Mouse (Mus musculus) heart, embryonic 13.5 days (tissue): ENCODE measurements around the gene Abcc4. TPM values are rescaled to one million over a fixed set of nuclear protein-coding genes. Genes with fewer than 3 reads are reported as not detected.
A peak's percentile ranks its signal among the peaks of the same experiment; 100 is the strongest.
"Not testable (repeated sequence)": the region's sequence is repeated elsewhere in the genome, so short reads cannot be mapped to it uniquely, and the experiment has no call there.

Experiments
- ATAC-seq: fragments of 200-750 bp; cut with Nextera tagmentation; 2 replicates; pipeline ENCODE4 v1.8.0; 2017; ENCODE audit warnings: moderate TSS enrichment; ENCODE audit not compliant: insufficient number of reproducible peaks, low FRiP score, low TSS enrichment; ENCODE audit errors: extremely low read depth
- H3K27ac ChIP-seq: fragments of 300-500 bp; sonication (generic); replicated peaks from 2 replicates; pipeline ENCODE4 v1.5.1; 2015; ENCODE audit warnings: moderate library complexity, mild to moderate bottlenecking, inconsistent platforms
- H3K27me3 ChIP-seq: fragments of 300-500 bp; sonication (generic); replicated peaks from 2 replicates; pipeline ENCODE4 v1.6.1; 2015; ENCODE audit warnings: mild to moderate bottlenecking, inconsistent platforms
- H3K36me3 ChIP-seq: fragments of 300-500 bp; sonication (generic); 2 replicates; pipeline ENCODE4 v1.6.1; 2015; ENCODE audit warnings: mild to moderate bottlenecking, inconsistent platforms
- H3K4me1 ChIP-seq: fragments of 300-500 bp; sonication (generic); 2 replicates; pipeline ENCODE4 v1.6.1; 2015; ENCODE audit warnings: inconsistent platforms
- H3K4me2 ChIP-seq: fragments of 300-500 bp; sonication (generic); 2 replicates; pipeline ENCODE4 v1.6.1; 2015; ENCODE audit warnings: inconsistent platforms, mild to moderate bottlenecking, moderate library complexity
- H3K4me3 ChIP-seq: fragments of 300-500 bp; sonication (generic); 2 replicates; pipeline ENCODE4 v1.5.1; 2015; ENCODE audit warnings: moderate library complexity, mild to moderate bottlenecking, inconsistent platforms
- H3K9ac ChIP-seq: fragments of 300-500 bp; sonication (generic); 2 replicates; pipeline ENCODE4 v1.6.1; 2015; ENCODE audit warnings: inconsistent platforms, mild to moderate bottlenecking, moderate library complexity
- H3K9me3 ChIP-seq: fragments of 300-500 bp; sonication (generic); 2 replicates; pipeline ENCODE4 v1.6.1; 2016; ENCODE audit warnings: inconsistent platforms
- WGBS: fragments of 180-500 bp; shearing (Covaris S2); methylation state at CpG from one replicate; pipeline ENCODE4 v1.1.7; 2015; ENCODE audit warnings: mixed read lengths; 5-methylcytosine and 5-hydroxymethylcytosine counted together
- polyA plus RNA-seq: library from polyadenylated mRNA; unstranded; fragments of >200 nt; fragmentation: Nextera tagmentation; extraction: Ambion mirVana; gene quantifications from 2 replicates; pipeline ENCODE4 v1.2.1, GENCODE M21; 2015

Abcc4 gene
- polyA plus RNA-seq, 1 experiment from 2014 or later: 1.8 TPM

DNA sequence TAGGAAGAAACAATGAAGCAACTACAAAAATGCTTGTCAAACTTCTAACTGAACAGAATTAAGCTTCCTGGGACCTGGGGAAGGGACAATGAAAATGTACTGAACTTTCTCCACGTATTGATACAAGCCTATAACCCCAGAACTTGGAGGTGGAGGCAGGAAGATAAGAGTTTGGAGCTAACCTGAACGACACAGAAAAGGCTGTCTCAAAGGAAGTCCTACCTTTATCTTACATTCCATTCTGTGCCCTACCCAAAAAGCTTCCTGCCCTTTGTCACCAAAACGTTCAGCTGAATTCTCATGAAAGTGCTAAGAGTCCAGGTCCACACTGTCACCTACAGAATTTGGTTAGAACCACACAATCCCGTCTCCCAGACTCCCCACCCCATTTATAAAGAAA lies 48.8 kb downstream of the Abcc4 start:
- Histone ChIP-seq H3K9ac (no peak overlapping the region), H3K36me3 (no peaks in the 10 kb centered on the region), H3K9me3 (no peaks in the 10 kb centered on the region), H3K4me1 (peaks cover 15% of the 10 kb centered on the region; the same call in 1 of the 2 replicates), H3K27ac (no peak overlapping the region), H3K27me3 (no peaks in the 10 kb centered on the region; the same call in 1 of the 2 replicates), H3K4me3 (no peak overlapping the region), H3K4me2 (no peak overlapping the region)
- WGBS: 47% methylated on average over 4 of the region's 4 CpGs
- ATAC-seq: no peak

GRCm38 (mm10) chr14:118656036-118656435 lies 50.0 kb downstream of the Abcc4 start:
- peaks cover 15% of the 10 kb centered on the region; the same call in 1 of the 2 replicates for H3K4me1 ChIP-seq
- no peak overlapping the region for H3K27ac ChIP-seq
- H3K9ac ChIP-seq: no peak overlapping the region
- no peaks in the 10 kb centered on the region for H3K36me3 ChIP-seq
- H3K4me2 ChIP-seq: no peak overlapping the region
- no peak overlapping the region for H3K4me3 ChIP-seq
- no peaks in the 10 kb centered on the region for H3K27me3 ChIP-seq
- no peak for ATAC-seq
- H3K9me3 ChIP-seq: no peaks in the 10 kb centered on the region
- WGBS: 71% methylated on average over 7 of the region's 7 CpGs

GRCm38 (mm10) chr14:118654903-118655302 lies 51.1 kb downstream of the Abcc4 start:
- Histone ChIP-seq H3K9me3 (no peaks in the 10 kb centered on the region), H3K27ac (no peak overlapping the region), H3K27me3 (no peaks in the 10 kb centered on the region), H3K36me3 (no peaks in the 10 kb centered on the region), H3K9ac (no peak overlapping the region), H3K4me3 (no peak overlapping the region), H3K4me1 (0 out of 2 replicates have a peak, but pooled peaks cover 8% of the 10 kb centered on the region), H3K4me2 (no peak overlapping the region)
- WGBS: 45% methylated on average over 2 of the region's 2 CpGs
- no peak for ATAC-seq

- Histone ChIP-seq H3K9me3 (no peaks in the 10 kb centered on the region), H3K4me3 (no peak overlapping the region), H3K27ac (no peak overlapping the region), H3K4me2 (no peak overlapping the region), H3K4me1 (0 out of 2 replicates have a peak, but pooled peaks cover 7% of the 10 kb centered on the region), H3K36me3 (no peaks in the 10 kb centered on the region), H3K27me3 (no peaks in the 10 kb centered on the region), H3K9ac (no peak overlapping the region)
- 82% methylated on average over 20 of the region's 20 CpGs for WGBS
- no peak for ATAC-seq
These were observed 54.1 kb downstream of the Abcc4 start for GRCm38 (mm10) chr14:118651704-118652439.

DNA sequence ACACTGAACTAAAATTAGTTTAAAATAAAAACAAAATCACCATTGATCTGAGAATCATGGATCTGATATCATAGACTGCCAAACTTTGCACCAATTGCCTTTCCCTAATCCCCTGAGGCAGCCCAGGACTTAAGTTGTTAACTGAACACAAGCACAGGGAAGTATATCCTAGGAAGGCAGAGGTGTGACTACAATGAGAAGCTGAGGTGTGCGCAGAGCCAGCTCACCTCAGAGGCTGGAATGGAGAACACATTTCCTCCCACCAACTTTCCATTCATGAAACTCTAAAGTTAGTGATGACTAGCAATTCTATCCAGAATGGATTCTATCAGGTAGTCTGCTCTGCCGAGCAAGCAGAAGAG lies 56.1 kb downstream of the Abcc4 start:
- H3K4me2 ChIP-seq: no peak overlapping the region
- ATAC-seq: no peak
- H3K4me1 ChIP-seq: no peaks in the 10 kb centered on the region
- H3K4me3 ChIP-seq: no peak overlapping the region
- WGBS: 87% methylated on average over 2 of the region's 2 CpGs
- no peaks in the 10 kb centered on the region for H3K27me3 ChIP-seq
- H3K36me3 ChIP-seq: no peaks in the 10 kb centered on the region
- H3K9me3 ChIP-seq: no peaks in the 10 kb centered on the region
- H3K9ac ChIP-seq: no peak overlapping the region
- H3K27ac ChIP-seq: no peak overlapping the region

GRCm38 (mm10) chr14:118649199-118649894 lies 56.7 kb downstream of the Abcc4 start:
- Histone ChIP-seq H3K9ac (no peak overlapping the region), H3K4me1 (no peaks in the 10 kb centered on the region), H3K4me3 (no peak overlapping the region), H3K27ac (no peak overlapping the region), H3K9me3 (no peaks in the 10 kb centered on the region), H3K4me2 (no peak overlapping the region), H3K36me3 (no peaks in the 10 kb centered on the region), H3K27me3 (no peaks in the 10 kb centered on the region)
- WGBS: 64% methylated on average over 7 of the region's 7 CpGs
- ATAC-seq: no peak

DNA sequence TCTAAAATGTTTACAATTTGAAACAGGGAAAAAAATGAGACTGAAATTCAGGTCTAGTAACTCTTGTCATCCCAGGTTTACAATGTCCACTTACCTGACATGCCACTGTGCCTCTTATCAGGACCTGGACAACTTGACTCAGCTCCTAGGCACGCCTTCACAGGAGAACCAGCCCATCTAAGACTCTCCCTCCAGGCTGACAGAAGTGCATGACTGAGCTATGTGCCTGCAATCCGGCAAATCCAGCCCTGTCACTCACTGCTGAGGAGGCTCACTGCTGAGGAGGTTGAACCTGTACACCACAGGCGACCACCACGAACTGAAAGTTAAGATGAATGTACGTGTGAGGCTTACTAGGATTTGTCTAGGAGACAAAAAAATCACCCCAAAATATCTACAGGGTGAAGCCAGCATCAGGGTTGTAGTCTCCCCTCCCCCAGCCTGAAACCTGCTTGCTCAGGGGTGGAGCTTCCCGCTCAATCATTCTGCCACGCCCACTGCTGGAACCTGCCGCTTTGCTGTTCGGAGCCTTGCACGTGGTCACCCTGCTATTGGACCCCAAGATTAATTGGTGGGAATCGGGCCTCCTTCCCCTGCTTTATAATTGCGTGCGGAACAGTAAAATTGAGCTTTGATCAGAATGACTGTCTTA lies 63.0 kb downstream of the Abcc4 start:
- not testable (repeated sequence) for H3K36me3 ChIP-seq, H3K4me2 ChIP-seq, H3K27ac ChIP-seq, H3K9ac ChIP-seq, H3K27me3 ChIP-seq, H3K9me3 ChIP-seq, ATAC-seq, H3K4me1 ChIP-seq, H3K4me3 ChIP-seq
- 65% methylated on average over 13 of the region's 13 CpGs for WGBS

DNA sequence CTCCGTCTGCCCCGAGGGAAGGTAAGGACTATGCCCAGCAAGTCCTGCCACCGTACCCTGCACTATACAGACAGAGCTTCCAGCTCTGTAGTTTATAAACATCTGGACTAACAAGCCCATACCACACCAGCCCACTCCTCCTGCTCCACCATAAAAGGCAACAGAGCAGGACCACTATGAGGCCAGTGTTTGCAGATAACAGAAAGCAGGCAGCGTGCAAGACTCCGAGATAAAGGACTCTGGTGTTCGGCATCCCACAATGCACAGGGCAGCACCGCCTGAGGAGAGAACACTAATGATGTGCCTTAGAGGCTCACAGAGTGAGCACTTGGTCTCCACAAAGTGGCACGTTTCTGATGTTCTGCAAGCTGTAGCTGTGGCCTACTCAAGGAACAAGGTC lies 63.9 kb downstream of the Abcc4 start:
- no peak for ATAC-seq
- H3K36me3 ChIP-seq: no peaks in the 10 kb centered on the region
- no peaks in the 10 kb centered on the region for H3K27me3 ChIP-seq
- H3K4me1 ChIP-seq: peaks cover 6% of the 10 kb centered on the region
- no peak overlapping the region for H3K4me3 ChIP-seq
- H3K9me3 ChIP-seq: no peaks in the 10 kb centered on the region
- 37% methylated on average over 8 of the region's 8 CpGs for WGBS
- no peak overlapping the region for H3K9ac ChIP-seq
- H3K4me2 ChIP-seq: no peak overlapping the region
- H3K27ac ChIP-seq: no peak overlapping the region

GRCm38 (mm10) chr14:118638447-118639275 lies 67.4 kb downstream of the Abcc4 start:
- WGBS: 69% methylated on average over 25 of the region's 25 CpGs
- ATAC-seq: no peak

GRCm38 (mm10) chr14:118635493-118636183 lies 70.4 kb downstream of the Abcc4 start:
- Histone ChIP-seq H3K27ac (no peak overlapping the region), H3K4me3 (no peak overlapping the region), H3K9ac (no peak overlapping the region), H3K4me1 (peaks cover 13% of the 10 kb centered on the region), H3K27me3 (no peaks in the 10 kb centered on the region), H3K9me3 (no peaks in the 10 kb centered on the region), H3K4me2 (peak overlapping the region; percentile 44), H3K36me3 (no peaks in the 10 kb centered on the region)
- ATAC-seq: peak; percentile 58; the same call in 1 of the 2 replicates
- WGBS: 45% methylated on average over 15 of the region's 15 CpGs

More at GRCm38 (mm10) chr14:118638447-118639275, 67.4 kb downstream of the Abcc4 start:
- peaks cover 19% of the 10 kb centered on the region for H3K4me1 ChIP-seq
- H3K27ac ChIP-seq: no peak overlapping the region
- H3K9me3 ChIP-seq: no peaks in the 10 kb centered on the region
- no peak overlapping the region for H3K4me3 ChIP-seq
- H3K4me2 ChIP-seq: no peak overlapping the region
- H3K36me3 ChIP-seq: no peaks in the 10 kb centered on the region
- no peaks in the 10 kb centered on the region for H3K27me3 ChIP-seq
- H3K9ac ChIP-seq: no peak overlapping the region
